Mouse (Mus musculus) CH12.LX (cell line): Measurements from ENCODE around the gene Adamtsl1.

Source experiments
- HCFC1 ChIP-seq: IDR thresholded peaks from 2 replicates; pipeline ENCODE4 v1.6.1; 2012; ENCODE audit warnings: low read depth, mild to moderate bottlenecking, inconsistent platforms, low read length, improper control_type of control experiment
- POLR2AphosphoS2 ChIP-seq: IDR thresholded peaks from 2 replicates; pipeline ENCODE4 v1.6.1; 2011; ENCODE audit warnings: low read depth, low read length, improper control_type of control experiment
- USF1 ChIP-seq: IDR thresholded peaks from 2 replicates; pipeline ENCODE4 v1.6.1; 2014; ENCODE audit warnings: low read depth, mild to moderate bottlenecking, inconsistent platforms, low read length, improper control_type of control experiment

DNA sequence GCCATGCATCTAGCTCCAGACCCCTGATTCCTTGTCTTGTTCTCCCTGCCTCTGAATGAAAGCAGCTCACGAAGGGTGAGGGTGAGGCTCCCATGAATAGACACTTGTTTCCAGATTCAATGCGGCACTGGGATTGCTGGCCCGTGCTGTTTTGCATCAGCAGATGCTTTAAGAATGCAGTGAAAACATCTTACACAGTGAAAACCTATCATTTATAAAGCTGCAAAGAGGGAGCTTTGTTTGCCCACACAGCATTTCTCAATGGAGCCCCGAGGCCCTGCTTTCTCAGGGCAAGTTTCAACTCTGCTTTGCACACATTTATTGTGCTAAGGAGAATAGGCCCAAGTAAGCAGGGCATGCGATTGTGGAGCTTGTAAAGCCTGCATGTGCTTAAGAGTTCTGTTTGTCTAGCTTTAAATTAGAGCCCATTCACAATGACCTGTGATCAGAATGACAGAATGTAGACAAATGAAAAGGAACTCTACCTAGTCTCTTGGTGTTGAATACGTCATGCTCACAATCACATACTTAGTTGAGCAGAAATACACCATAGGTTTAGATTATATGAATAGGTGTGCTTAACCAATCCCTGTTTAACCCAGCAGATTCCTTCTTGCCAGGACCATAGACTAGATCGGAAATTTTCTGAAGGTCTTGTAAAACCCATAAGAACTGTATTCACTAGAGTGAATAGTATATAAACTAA is 193.5 kb downstream of the Adamtsl1 start:
- no peak for TF ChIP-seq USF1
- no peak for TF ChIP-seq POLR2AphosphoS2
- TF ChIP-seq HCFC1: no peak
